Mouse (Mus musculus) CH12.LX (cell line): ENCODE measurements around the gene Gja8. TPM values are rescaled to one million over a fixed set of nuclear protein-coding genes. Genes with fewer than 3 reads are reported as not detected.

Experiments
- DNase-seq: peaks from one replicate; pipeline ENCODE4 v3.0.0-alpha.2; 2013; ENCODE audit errors: extremely low read depth
- H3K27ac ChIP-seq: 2 replicates; pipeline ENCODE4 v1.5.1; 2012; ENCODE audit warnings: low read depth, mild to moderate bottlenecking, control low read depth, moderate library complexity; ENCODE audit not compliant: insufficient read depth
- H3K27me3 ChIP-seq: replicated peaks from 2 replicates; pipeline ENCODE3; 2012; ENCODE audit warnings: inconsistent platforms
- H3K36me3 ChIP-seq, 2 experiments: replicated peaks in 1 of 2; 2 replicates each; pipeline versions ENCODE3 to v1.6.1; 2012; ENCODE audit warnings: inconsistent platforms in 1 of 2, low read length in 1 of 2, mild to moderate bottlenecking in 1 of 2, mixed read lengths in 1 of 2, moderate library complexity in 1 of 2; ENCODE audit not compliant: control insufficient read depth in 1 of 2, insufficient read depth in 1 of 2
- H3K4me1 ChIP-seq, 2 experiments: 2 replicates each; pipeline ENCODE4 v1.6.1; 2012; ENCODE audit warnings: inconsistent platforms in 1 of 2, moderate library complexity in 1 of 2; ENCODE audit not compliant: insufficient read depth in 2 of 2, control insufficient read depth in 1 of 2
- H3K4me2 ChIP-seq: 2 replicates; pipeline ENCODE4 v1.6.1; 2012; ENCODE audit warnings: low read depth, mild to moderate bottlenecking, control low read depth; ENCODE audit not compliant: poor library complexity, insufficient read depth, severe bottlenecking
- H3K4me3 ChIP-seq, 3 experiments: fragments of 150-350 bp in 1 of 3; sonication (generic) in 1 of 3; replicated peaks in 1 of 3; 2 replicates each; pipeline versions ENCODE3 to v1.5.1; 2011 to 2012; ENCODE audit warnings: low read depth in 2 of 3, low read length in 2 of 3, mild to moderate bottlenecking in 2 of 3, moderate library complexity in 2 of 3, control low read depth in 1 of 3, improper control_type of control experiment in 1 of 3, inconsistent platforms in 1 of 3, mixed read lengths in 1 of 3; ENCODE audit not compliant: poor library complexity in 1 of 3
- H3K79me2 ChIP-seq: replicated peaks from 2 replicates; pipeline ENCODE4 v1.6.1; 2012; ENCODE audit warnings: mild to moderate bottlenecking, moderate library complexity; ENCODE audit not compliant: control insufficient read depth, poor library complexity, insufficient read depth, severe bottlenecking; ENCODE audit errors: extremely low read depth
- H3K9ac ChIP-seq: 2 replicates; pipeline ENCODE4 v1.6.1; 2012; ENCODE audit warnings: low read depth, mild to moderate bottlenecking, control low read depth, moderate library complexity; ENCODE audit not compliant: insufficient read depth
- H3K9me3 ChIP-seq: replicated peaks from 2 replicates; pipeline ENCODE3; 2012; ENCODE audit warnings: low read length, inconsistent platforms, mixed read lengths
- BHLHE40 ChIP-seq: IDR thresholded peaks from 2 replicates; pipeline ENCODE4 v1.6.1; 2011; ENCODE audit warnings: mild to moderate bottlenecking, low read depth, low read length, improper control_type of control experiment
- CHD1 ChIP-seq: IDR thresholded peaks from 2 replicates; pipeline ENCODE4 v1.6.1; 2012; ENCODE audit warnings: low read depth, low read length, improper control_type of control experiment, inconsistent platforms
- CHD2 ChIP-seq: IDR thresholded peaks from 2 replicates; pipeline ENCODE4 v1.6.1; 2011; ENCODE audit warnings: low read length, improper control_type of control experiment
- CTCF ChIP-seq, 2 experiments: IDR thresholded peaks in 1 of 2; conservative IDR thresholded peaks in 1 of 2; 2 replicates each; pipeline ENCODE4 v1.5.1; 2011 to 2012; ENCODE audit warnings: low read depth in 2 of 2, low read length in 2 of 2, improper control_type of control experiment in 1 of 2, inconsistent platforms in 1 of 2, mild to moderate bottlenecking in 1 of 2, moderate library complexity in 1 of 2
- E2F4 ChIP-seq: IDR thresholded peaks from 2 replicates; pipeline ENCODE4 v1.6.1; 2011; ENCODE audit warnings: low read depth, low read length, improper control_type of control experiment; ENCODE audit not compliant: insufficient replicate concordance
- ELF1 ChIP-seq: IDR thresholded peaks from 2 replicates; pipeline ENCODE4 v1.6.1; 2014; ENCODE audit warnings: low read depth, mild to moderate bottlenecking, inconsistent platforms, low read length, improper control_type of control experiment
- EP300 ChIP-seq: IDR thresholded peaks from 2 replicates; pipeline ENCODE4 v1.6.1; 2011; ENCODE audit warnings: low read length, improper control_type of control experiment
- ETS1 ChIP-seq: conservative IDR thresholded peaks from 2 replicates; pipeline ENCODE4 v1.6.1; 2012; ENCODE audit warnings: low read depth, mild to moderate bottlenecking, inconsistent platforms, low read length, improper control_type of control experiment, moderate library complexity
- GABPA ChIP-seq: IDR thresholded peaks from 2 replicates; pipeline ENCODE4 v1.6.1; 2012; ENCODE audit warnings: low read depth, low read length, improper control_type of control experiment, inconsistent platforms; ENCODE audit not compliant: insufficient replicate concordance
- HCFC1 ChIP-seq: IDR thresholded peaks from 2 replicates; pipeline ENCODE4 v1.6.1; 2012; ENCODE audit warnings: low read depth, mild to moderate bottlenecking, inconsistent platforms, low read length, improper control_type of control experiment
- IRF4 ChIP-seq: IDR thresholded peaks from 2 replicates; pipeline ENCODE4 v1.6.1; 2014; ENCODE audit warnings: low read depth, mild to moderate bottlenecking, inconsistent platforms, low read length, improper control_type of control experiment
- JUN ChIP-seq: IDR thresholded peaks from 2 replicates; pipeline ENCODE4 v1.6.1; 2011; ENCODE audit warnings: low read depth, mild to moderate bottlenecking, low read length, improper control_type of control experiment, moderate library complexity; ENCODE audit not compliant: insufficient read depth
- JUND ChIP-seq: conservative IDR thresholded peaks from 2 replicates; pipeline ENCODE4 v1.6.1; 2011; ENCODE audit warnings: low read depth, low read length, improper control_type of control experiment
- KAT2A ChIP-seq: IDR thresholded peaks from 2 replicates; pipeline ENCODE4 v1.6.1; 2012; ENCODE audit warnings: low read length, improper control_type of control experiment, inconsistent platforms; ENCODE audit not compliant: insufficient replicate concordance
- MAFK ChIP-seq: IDR thresholded peaks from 2 replicates; pipeline ENCODE4 v1.6.1; 2011; ENCODE audit warnings: low read length, improper control_type of control experiment; ENCODE audit not compliant: insufficient replicate concordance
- MAX ChIP-seq: IDR thresholded peaks from 2 replicates; pipeline ENCODE4 v1.6.1; 2011; ENCODE audit warnings: low read length, improper control_type of control experiment
- MAZ ChIP-seq: IDR thresholded peaks from 2 replicates; pipeline ENCODE4 v1.6.1; 2012; ENCODE audit warnings: low read depth, mild to moderate bottlenecking, inconsistent platforms, low read length, improper control_type of control experiment, moderate library complexity
- MEF2A ChIP-seq: IDR thresholded peaks from 2 replicates; pipeline ENCODE4 v1.6.1; 2014; ENCODE audit warnings: low read depth, mild to moderate bottlenecking, inconsistent platforms, low read length, improper control_type of control experiment, borderline replicate concordance
- MXI1 ChIP-seq: IDR thresholded peaks from 2 replicates; pipeline ENCODE4 v1.6.1; 2011; ENCODE audit warnings: mild to moderate bottlenecking, low read depth, low read length, improper control_type of control experiment
- MYC ChIP-seq: IDR thresholded peaks from 2 replicates; pipeline ENCODE4 v1.6.1; 2011; ENCODE audit warnings: low read depth, mild to moderate bottlenecking, improper control_type of control experiment, low read length
- NELFE ChIP-seq: IDR thresholded peaks from 2 replicates; pipeline ENCODE4 v1.6.1; 2011; ENCODE audit warnings: low read depth, low read length, improper control_type of control experiment
- NRF1 ChIP-seq: IDR thresholded peaks from 2 replicates; pipeline ENCODE4 v1.6.1; 2014; ENCODE audit warnings: low read depth, mild to moderate bottlenecking, inconsistent platforms, low read length, improper control_type of control experiment, moderate library complexity
- PAX5 ChIP-seq: IDR thresholded peaks from 2 replicates; pipeline ENCODE4 v1.6.1; 2012; ENCODE audit warnings: low read length, inconsistent platforms, mixed read lengths
- POLR2A ChIP-seq: IDR thresholded peaks from 2 replicates; pipeline ENCODE4 v1.6.1; 2011; ENCODE audit warnings: low read depth, mild to moderate bottlenecking, improper control_type of control experiment, low read length
- POLR2AphosphoS2 ChIP-seq: IDR thresholded peaks from 2 replicates; pipeline ENCODE4 v1.6.1; 2011; ENCODE audit warnings: low read depth, low read length, improper control_type of control experiment
- RAD21 ChIP-seq: IDR thresholded peaks from 2 replicates; pipeline ENCODE4 v1.6.1; 2011; ENCODE audit warnings: low read depth, mild to moderate bottlenecking, low read length, improper control_type of control experiment, moderate library complexity
- RCOR1 ChIP-seq: conservative IDR thresholded peaks from 2 replicates; pipeline ENCODE4 v1.6.1; 2012; ENCODE audit warnings: low read depth, mild to moderate bottlenecking, inconsistent platforms, low read length, improper control_type of control experiment
- SIN3A ChIP-seq: IDR thresholded peaks from 2 replicates; pipeline ENCODE4 v1.6.1; 2012; ENCODE audit warnings: low read length, improper control_type of control experiment, inconsistent platforms
- SMC3 ChIP-seq: IDR thresholded peaks from 2 replicates; pipeline ENCODE4 v1.6.1; 2011; ENCODE audit warnings: low read depth, low read length, improper control_type of control experiment
- TBP ChIP-seq: conservative IDR thresholded peaks from 2 replicates; pipeline ENCODE4 v1.6.1; 2011; ENCODE audit warnings: low read depth, low read length, improper control_type of control experiment
- TCF12 ChIP-seq: IDR thresholded peaks from 2 replicates; pipeline ENCODE4 v1.6.1; 2014; ENCODE audit warnings: low read depth, mild to moderate bottlenecking, inconsistent platforms, low read length, improper control_type of control experiment
- UBTF ChIP-seq: IDR thresholded peaks from 2 replicates; pipeline ENCODE4 v1.6.1; 2012; ENCODE audit warnings: low read depth, mild to moderate bottlenecking, inconsistent platforms, low read length, improper control_type of control experiment, moderate library complexity
- USF1 ChIP-seq: IDR thresholded peaks from 2 replicates; pipeline ENCODE4 v1.6.1; 2014; ENCODE audit warnings: low read depth, mild to moderate bottlenecking, inconsistent platforms, low read length, improper control_type of control experiment
- USF2 ChIP-seq: conservative IDR thresholded peaks from 2 replicates; pipeline ENCODE4 v1.6.1; 2011; ENCODE audit warnings: low read depth, low read length, improper control_type of control experiment
- ZC3H11A ChIP-seq: IDR thresholded peaks from 2 replicates; pipeline ENCODE4 v1.6.1; 2012; ENCODE audit warnings: low read depth, mild to moderate bottlenecking, inconsistent platforms, low read length, improper control_type of control experiment
- ZKSCAN1 ChIP-seq: IDR thresholded peaks from 2 replicates; pipeline ENCODE4 v1.6.1; 2012; ENCODE audit warnings: low read depth, inconsistent platforms, low read length, improper control_type of control experiment, borderline replicate concordance
- ZMIZ1 ChIP-seq: IDR thresholded peaks from 2 replicates; pipeline ENCODE4 v1.6.1; 2012; ENCODE audit warnings: low read depth, mild to moderate bottlenecking, inconsistent platforms, low read length, improper control_type of control experiment
- ZNF384 ChIP-seq: IDR thresholded peaks from 2 replicates; pipeline ENCODE4 v1.6.1; 2012; ENCODE audit warnings: low read depth, low read length, improper control_type of control experiment, inconsistent platforms
- dilution Hi-C: fragments of 300-500 bp; cut with MboI; formaldehyde crosslinking; loops from 2 replicates; pipeline ENCODE4 v1.14.3; 2020; ENCODE audit warnings: low sequenced_read_pairs; ENCODE audit not compliant: extremely low pct_unique_long_range_greater_than_20kb, extremely low pct_ligation_motif_present
- in situ Hi-C: fragments of 300-500 bp; cut with MboI; formaldehyde crosslinking; loops from 3 replicates; pipeline ENCODE4 v1.14.3; 2019; ENCODE audit warnings: low sequenced_read_pairs, low pct_ligation_motif_present, low pct_unique_long_range_greater_than_20kb, mixed read lengths
- polyA plus RNA-seq: library from polyadenylated mRNA; unstranded; fragments of >175 nt; gene quantifications from 2 replicates; pipeline ENCODE4 v1.2.1, GENCODE M21; 2012; ENCODE audit warnings: low read depth; ENCODE audit not compliant: insufficient read length
- total RNA-seq, 2 experiments: library from RNA; depleted of rRNA; stranded (reverse); fragments of 300-350 nt in 1 of 2; fragments of >200 nt in 1 of 2; gene quantifications; 2 replicates each; pipeline ENCODE4 v1.2.3; 2012 to 2014

Gene Gja8
- total and polyA plus RNA-seq, 3 experiments = not detected

- no peak overlapping the region for H3K4me3 ChIP-seq
- TF ChIP-seq ELF1 (0 out of 2 replicates have a peak, but pooled peaks have one; percentile 7), USF2 (no peak), MXI1 (no peak), BHLHE40 (no peak; the same call in 1 of the 2 replicates), ZC3H11A (no peak), UBTF (no peak), SIN3A (no peak), MAFK (no peak), E2F4 (no peak), ZMIZ1 (no peak), POLR2AphosphoS2 (no peak), MAX (no peak), MYC (0 out of 2 replicates have a peak, but pooled peaks have one; percentile 27), NELFE (no peak), SMC3 (no peak), USF1 (no peak), TBP (no peak), MAZ (no peak), ETS1 (peak; percentile 73; the same call in 1 of the 2 replicates), CHD1 (no peak), KAT2A (no peak), RAD21 (no peak), TCF12 (no peak), NRF1 (no peak), HCFC1 (peak; percentile 8; the same call in 1 of the 2 replicates), CTCF (conservative IDR thresholded peaks at IDR 0.05 in 1 of 2, IDR thresholded peaks at IDR 0.05 in 1 of 2; ENCODE audit: low read depth in 2 of 2, low read length in 2 of 2) (no peak), JUND (peak; percentile 47; the same call in 1 of the 2 replicates), GABPA (no peak), MEF2A (peak; percentile 76), EP300 (peak; percentile 42; the same call in 1 of the 2 replicates), IRF4 (peak; percentile 85), POLR2A (no peak), ZKSCAN1 (no peak), PAX5 (no peak), RCOR1 (no peak), ZNF384 (no peak), CHD2 (no peak), JUN (peak; percentile 31; the same call in 1 of the 2 replicates)
- no peaks in the 10 kb centered on the region for H3K9me3 ChIP-seq
- H3K27ac ChIP-seq = no peak overlapping the region
- peaks cover 25 to 81% of the 10 kb centered on the region in 2 experiments for H3K36me3 ChIP-seq
- in situ Hi-C loops = no loop called here
- DNase-seq = peak; percentile 40
- no peaks in the 10 kb centered on the region for H3K79me2 ChIP-seq
- H3K9ac ChIP-seq = no peak overlapping the region
- no peaks in the 10 kb centered on the region for H3K27me3 ChIP-seq
- peaks cover 18 to 36% of the 10 kb centered on the region in 2 experiments for H3K4me1 ChIP-seq
- peak overlapping the region; percentile 19; the same call in 1 of the 2 replicates for H3K4me2 ChIP-seq
- dilution Hi-C loops = no loop called here
Measured at GRCm38 (mm10) chr3:96883690-96884089, 42.1 kb downstream of the Gja8 start.
